Mouse (Mus musculus): ENCODE measurements around the gene Ttc39d.
"Not testable (repeated sequence)": the region's sequence is repeated elsewhere in the genome, so short reads cannot be mapped to it uniquely, and the experiment has no call there.

The Ttc39d gene

GRCm38 (mm10) chr17:80206671-80207581 lies at the start of gene Ttc39d, which contains the start of gene Srsf7:
TSS of gene Ttc39d (plus strand) at chr17:80207460.
TSS of gene Srsf7 (minus strand) at chr17:80207307.
- peak; percentile 95 for DNase-seq (ENCODE audit: low spot score)

DNA sequence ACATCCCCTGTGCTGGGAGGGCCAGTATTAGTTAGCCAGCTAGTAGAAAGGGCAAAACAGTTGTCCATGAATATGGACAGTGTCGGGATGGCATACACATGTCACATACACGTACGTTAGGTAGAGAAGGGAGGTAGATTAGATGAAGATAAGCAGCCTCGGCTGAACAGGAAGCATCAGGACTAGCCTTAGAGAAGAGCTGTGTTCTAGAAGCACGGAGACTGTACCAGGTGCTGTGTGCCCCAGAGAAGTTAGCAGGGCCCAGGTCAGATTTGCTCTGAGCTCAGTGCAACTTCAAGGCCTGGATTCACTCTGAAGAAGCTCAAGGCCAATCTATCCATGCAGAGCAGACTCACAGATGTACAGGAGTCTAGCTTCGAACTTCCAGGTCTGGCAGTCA lies 49.8 kb upstream of the Ttc39d start:
- DNase-seq (ENCODE audit: low spot score), result no peak

DNA sequence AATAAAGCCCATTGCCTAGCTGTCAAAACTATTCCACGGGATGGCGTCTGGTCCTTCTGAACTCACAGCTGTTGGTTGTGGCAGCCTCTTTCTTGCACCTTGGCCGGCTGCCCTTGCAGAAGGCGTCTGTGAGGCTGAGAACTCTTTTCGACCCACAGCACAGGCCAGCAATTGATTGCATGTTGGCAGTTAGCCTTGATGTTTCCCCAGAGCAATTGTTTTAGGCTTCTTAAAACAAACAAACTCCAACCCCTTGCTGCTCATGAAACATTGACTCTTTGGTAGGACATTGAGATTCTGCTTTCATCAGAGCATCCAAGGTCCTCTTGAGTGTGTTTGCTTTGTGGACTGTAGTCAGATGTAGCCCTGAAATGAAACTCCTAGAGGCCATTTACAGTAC lies 46.8 kb upstream of the Ttc39d start:
- DNase-seq (ENCODE audit: low spot score), result no peak

- DNase-seq (ENCODE audit: low spot score), result no peak
Measured at GRCm38 (mm10) chr17:80163991-80164390, 43.3 kb upstream of the Ttc39d start.

DNA sequence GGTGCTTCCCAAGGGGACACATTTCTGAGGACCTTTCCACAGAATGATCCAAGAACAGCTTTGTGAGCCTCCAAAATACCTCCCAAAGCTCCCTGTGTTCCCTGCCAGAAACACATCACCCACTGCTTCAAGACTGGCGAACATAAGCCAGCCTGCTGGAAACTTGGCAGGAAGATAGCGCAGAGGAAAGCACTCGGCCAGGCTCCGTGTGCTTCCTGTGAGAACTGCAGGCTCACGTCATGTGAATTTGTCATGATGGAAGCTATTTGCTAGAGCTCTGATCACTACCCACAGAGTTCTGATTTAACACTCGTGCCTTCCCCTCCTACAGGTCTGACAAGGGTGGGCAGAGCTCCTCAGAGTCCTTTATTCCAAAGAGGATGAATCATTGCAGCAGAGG lies 41.5 kb upstream of the Ttc39d start:
- no peak for DNase-seq (ENCODE audit: low spot score)

GRCm38 (mm10) chr17:80166346-80166745 lies 40.9 kb upstream of the Ttc39d start:
- DNase-seq (ENCODE audit: low spot score), result no peak

DNA sequence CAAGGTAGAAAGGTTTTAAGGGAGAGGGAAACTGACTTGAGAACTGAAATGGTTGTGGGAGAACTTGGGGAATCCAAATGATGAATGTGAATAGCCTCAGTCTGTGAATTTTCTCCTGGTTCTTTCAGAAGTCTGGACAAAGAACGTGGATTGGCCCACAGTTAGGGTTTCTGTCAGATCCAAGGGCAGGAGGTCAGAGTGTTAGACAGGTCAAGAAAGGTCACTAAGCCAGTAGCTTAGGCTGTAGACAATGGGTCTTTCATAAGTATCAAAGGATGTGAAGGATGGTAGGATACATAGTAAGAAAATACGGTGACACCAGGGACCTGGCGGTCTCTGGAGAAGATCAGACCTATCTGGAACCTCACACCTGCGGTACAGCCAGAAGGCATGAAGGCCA lies 39.8 kb upstream of the Ttc39d start:
- no peak for DNase-seq (ENCODE audit: low spot score)

DNA sequence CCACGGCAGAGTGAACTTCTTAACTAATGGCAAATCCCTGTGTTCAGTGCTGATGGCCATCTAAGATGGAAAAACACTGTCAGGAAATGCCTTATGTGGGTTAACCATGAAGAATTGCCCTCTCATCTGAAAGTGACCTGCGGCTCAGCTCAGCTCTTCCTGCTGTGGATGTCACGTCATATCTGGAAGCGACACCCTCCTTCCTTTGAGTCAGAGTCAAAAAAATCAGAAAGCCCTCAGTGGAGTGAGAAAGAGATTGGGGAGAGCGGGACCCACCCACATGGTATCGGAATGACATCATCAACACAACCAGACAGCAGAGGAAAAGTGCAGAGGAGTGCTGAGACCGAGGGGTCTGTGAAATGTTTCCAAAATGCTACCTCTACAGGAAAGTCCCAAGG lies 39.4 kb upstream of the Ttc39d start:
- no peak for DNase-seq (ENCODE audit: low spot score)

GRCm38 (mm10) chr17:80168425-80169182 lies 38.7 kb upstream of the Ttc39d start:
- DNase-seq (ENCODE audit: low spot score), result no peak

- no peak for DNase-seq (ENCODE audit: low spot score)
Measured at GRCm38 (mm10) chr17:80169792-80170191, 37.5 kb upstream of the Ttc39d start.

DNA sequence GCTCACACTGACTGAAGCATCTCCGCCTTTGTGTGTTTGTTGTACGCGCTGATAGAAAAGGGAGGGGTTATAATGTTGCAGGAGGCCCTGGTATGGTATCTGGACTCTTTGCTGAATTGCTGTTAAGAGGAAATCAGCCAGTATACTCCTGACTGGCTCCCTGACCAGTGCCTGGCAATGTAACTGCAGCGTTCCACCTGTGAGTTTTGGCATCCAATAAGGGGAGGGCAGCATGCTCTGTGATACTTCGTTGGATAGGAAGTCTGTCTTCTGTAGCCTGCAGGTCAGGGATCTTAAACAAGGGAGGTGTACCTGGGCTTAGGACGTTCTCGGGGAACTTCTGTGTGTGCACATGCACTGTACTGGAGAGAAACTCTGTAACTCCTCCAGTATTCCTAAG lies 36.3 kb upstream of the Ttc39d start:
- no peak for DNase-seq (ENCODE audit: low spot score)

DNA sequence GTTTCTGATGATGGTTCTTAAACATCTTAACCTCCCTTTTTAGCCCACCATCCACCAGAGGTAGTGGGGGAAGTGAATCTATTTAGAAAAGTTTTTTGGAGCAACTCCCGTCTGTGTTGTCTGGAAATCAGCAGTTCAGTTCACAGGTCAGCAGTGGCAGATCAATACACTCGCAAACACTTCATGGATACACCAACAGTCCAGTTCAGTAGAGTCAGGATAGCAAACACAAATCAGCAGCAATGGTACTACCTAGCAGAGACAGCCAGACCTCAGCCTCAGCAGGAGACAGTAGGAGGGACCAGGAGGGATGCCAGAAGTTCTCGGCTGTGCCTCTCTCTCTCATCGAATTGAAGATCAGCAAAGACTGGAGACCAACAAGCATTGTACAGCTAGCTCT lies 35.3 kb upstream of the Ttc39d start:
- DNase-seq (ENCODE audit: low spot score), result no peak

DNA sequence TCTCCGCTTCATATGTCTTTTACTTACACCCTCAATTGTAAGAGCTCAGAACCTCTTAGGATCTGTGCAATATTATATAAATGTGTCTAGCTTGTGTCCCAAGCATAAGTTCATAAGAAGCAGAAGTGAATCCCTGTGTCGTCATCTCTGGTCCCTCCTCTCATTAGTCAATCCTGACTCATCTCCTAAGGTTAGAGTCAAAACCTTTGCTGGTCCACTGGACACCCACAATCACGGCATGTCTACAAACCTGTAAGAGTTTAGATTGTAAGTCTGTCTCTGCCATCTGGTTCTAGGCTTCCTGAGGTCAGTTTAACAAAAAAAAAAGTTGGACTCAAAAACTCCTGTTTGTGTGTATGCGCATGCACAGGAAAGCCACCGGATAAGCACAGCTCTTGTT lies 34.5 kb upstream of the Ttc39d start:
- no peak for DNase-seq (ENCODE audit: low spot score)

DNA sequence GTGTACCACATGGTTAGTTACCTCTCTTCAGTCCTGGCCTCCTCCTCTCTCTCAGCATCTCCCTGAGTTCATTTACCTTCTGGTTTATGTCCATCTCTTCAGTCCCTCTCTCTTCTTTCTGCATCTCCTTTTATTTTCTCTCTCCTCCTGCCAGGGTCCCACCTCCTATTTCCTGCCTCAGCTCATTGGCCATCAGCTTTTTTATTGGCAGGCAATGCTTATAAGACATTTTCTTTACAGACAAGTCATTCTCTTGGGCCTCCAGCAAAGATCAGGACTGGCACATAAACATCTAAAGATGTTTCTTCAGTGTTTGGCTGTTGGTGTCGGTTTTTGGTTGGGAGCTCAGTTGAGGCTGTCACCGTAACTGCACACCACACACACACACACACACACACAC lies 33.6 kb upstream of the Ttc39d start:
- DNase-seq (ENCODE audit: low spot score), result no peak

- DNase-seq (ENCODE audit: low spot score), result no peak
Measured at GRCm38 (mm10) chr17:80174146-80174545, 33.1 kb upstream of the Ttc39d start.

- DNase-seq (ENCODE audit: low spot score), result no peak
Measured at GRCm38 (mm10) chr17:80174699-80175385, 32.4 kb upstream of the Ttc39d start.

- DNase-seq (ENCODE audit: low spot score), result no peak
Measured at GRCm38 (mm10) chr17:80175386-80175739, 31.9 kb upstream of the Ttc39d start.

GRCm38 (mm10) chr17:80175966-80176365 lies 31.3 kb upstream of the Ttc39d start:
- DNase-seq (ENCODE audit: low spot score), result no peak

- DNase-seq (ENCODE audit: low spot score), result not testable (repeated sequence)
Measured at GRCm38 (mm10) chr17:80178846-80179245, 28.4 kb upstream of the Ttc39d start.

DNA sequence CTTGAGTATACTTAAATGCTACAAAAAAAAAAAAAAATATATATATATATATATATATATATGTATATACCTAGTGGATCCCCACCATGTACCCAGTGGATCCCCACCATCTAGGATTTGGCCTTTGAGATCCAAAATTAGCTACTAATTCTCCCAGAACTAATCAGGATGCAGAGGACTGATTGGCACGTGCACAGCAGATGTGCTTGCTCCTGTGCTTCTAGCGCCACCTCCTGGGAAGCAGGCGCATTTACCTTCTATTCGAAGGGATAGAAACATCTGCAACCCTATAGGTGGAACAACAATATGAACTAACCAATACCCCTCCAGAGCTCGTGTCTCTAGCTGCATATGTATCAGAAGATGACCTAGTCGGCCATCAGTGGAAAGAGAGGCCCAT lies 27.3 kb upstream of the Ttc39d start:
- peak; percentile 60 for DNase-seq (ENCODE audit: low spot score)

DNA sequence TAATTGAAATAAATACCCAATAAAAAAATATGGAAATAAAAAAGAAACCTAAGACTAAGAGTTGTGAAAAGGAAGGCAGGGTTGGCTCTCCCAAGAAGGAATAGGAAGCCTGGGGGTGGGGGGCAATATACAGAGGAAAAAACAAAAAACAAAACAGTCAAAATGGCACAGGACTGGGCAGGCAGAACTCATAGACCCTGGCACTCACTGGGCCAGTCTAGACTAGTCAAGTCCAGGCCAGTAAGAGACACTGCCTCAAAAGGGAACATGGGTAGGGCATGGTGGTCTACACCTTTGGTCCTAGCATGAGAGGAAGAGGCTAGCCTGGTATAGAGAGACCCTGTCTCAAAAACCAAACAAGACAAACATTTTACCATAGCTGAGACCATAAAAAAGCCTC lies 26.8 kb upstream of the Ttc39d start:
- no peak for DNase-seq (ENCODE audit: low spot score)

DNA sequence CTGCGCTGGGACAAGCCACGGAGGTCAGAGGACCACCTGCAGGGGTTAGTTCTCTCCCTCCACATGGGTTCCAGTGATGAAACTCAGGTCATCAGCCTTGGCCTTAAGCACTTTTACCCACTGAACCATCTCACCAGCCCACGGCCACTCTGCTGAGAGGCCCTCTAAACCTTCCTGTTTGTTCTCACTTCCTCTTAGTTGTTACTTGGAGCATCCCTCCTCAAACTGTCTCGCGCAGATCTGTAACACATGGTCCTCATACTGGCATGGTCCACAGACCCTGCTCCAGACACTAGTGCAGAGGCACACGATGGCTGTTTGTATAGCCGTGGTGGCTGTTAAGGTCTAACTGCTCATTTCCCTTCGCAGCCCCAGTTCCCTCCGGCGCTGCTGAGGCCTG lies 23.6 kb upstream of the Ttc39d start:
- no peak for DNase-seq (ENCODE audit: low spot score)

DNA sequence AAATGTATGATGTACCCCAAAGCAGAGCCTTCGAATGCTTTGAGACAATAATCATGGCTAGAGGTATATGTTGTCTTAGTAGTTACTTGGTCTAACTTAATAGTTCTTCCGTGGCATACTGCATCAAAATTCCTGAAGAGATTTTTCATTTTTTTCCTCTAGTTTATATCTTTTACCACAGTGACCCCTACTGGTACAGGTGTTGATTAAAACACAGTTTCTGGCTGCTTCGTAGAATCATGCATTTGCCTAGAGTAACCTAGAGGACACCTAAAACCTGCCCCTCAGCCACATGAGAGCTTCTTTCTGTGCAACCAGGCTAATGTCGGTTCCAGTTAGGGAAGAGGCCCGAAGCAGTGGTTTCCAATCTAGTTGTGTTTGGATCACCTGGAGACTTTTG lies 14.2 kb upstream of the Ttc39d start:
- no peak for DNase-seq (ENCODE audit: low spot score)

Measured in c-Kit-positive CD71-positive TER-119-positive erythroid progenitor cells, embryonic 14.5 days (primary cell).